In genomic region chr4:46853852-46854460, GRCm38 (mm10) we compare ENCODE assay signal across 12 mouse cellular contexts.
DNase-seq lines count a peak whose midpoint lies in the region; ATAC-seq and TF ChIP-seq lines count a peak whose summit lies in the region.
"Had no signal": no experiment of that assay in that cellular context is flagged by ENCODE, and none has a peak within 500 bp of the region (broad histone marks: within the 10 kb centered on the region; RNA-seq: fewer than 3 reads in every experiment).

No protein-coding gene starts in this region.

- no peak for TF ChIP-seq CTCF in left cerebral cortex, adult 2 months (IDR thresholded peaks at IDR 0.05)

- no peak for DNase-seq in left cerebral cortex, adult 2 months (ENCODE audit: extremely low spot score in 1 of 2, low spot score in 2 of 2)
- no peak for DNase-seq in left cerebral cortex, adult 11 months (ENCODE audit: low spot score)
- DNase-seq in liver: peak; percentile 86
- DNase-seq in spleen, postnatal 14 days (ENCODE audit: low spot score in 2 of 2): peak; percentile 50 to 55
- DNase-seq in cerebellum, adult 8-10 months: no peak
- DNase-seq: adrenal gland, adult 2 months; heart, adult 11 months; kidney, adult 2 months; thymus, postnatal 25 days had no signal

- peak; percentile 85 for ATAC-seq in common myeloid progenitor, adult 5-6 weeks (replicated peaks; ENCODE audit: low read depth, poor library complexity, severe bottlenecking)
- no peak for ATAC-seq in CD4-positive, CD25-positive, alpha-beta regulatory T cell, adult 4 months

- H3K27ac ChIP-seq in left cerebral cortex, adult 2 months: peak overlapping the region; percentile 16; the same call in 1 of the 2 replicates
- H3K27ac ChIP-seq: lung, embryonic 15.5 days had no signal

- intact Hi-C loops in left cerebral cortex, adult 2 months (cut with DNase I): no loop called here

- H3K4me3 ChIP-seq in left cerebral cortex, adult 2 months: no peak overlapping the region
- H3K4me3 ChIP-seq: lung, embryonic 15.5 days had no signal

Comparison
In these comparisons a context has a peak if more than half of its experiments do, and no peak if none do; other contexts are left out.
1. DNase-seq: peak in liver (single experiment) and spleen, postnatal 14 days (2 of 2); none in left cerebral cortex, adult 2 months (0 of 2), left cerebral cortex, adult 11 months (single experiment) and cerebellum, adult 8-10 months (single experiment).